Mouse (Mus musculus) adrenal gland, adult 18-20 months (tissue): ENCODE data around the gene Rnf19b. TPM values are rescaled to one million over a fixed set of nuclear protein-coding genes. Genes with fewer than 3 reads are reported as not detected.

Experiments
- DNase-seq, 2 experiments: peaks; one replicate each; pipeline ENCODE4 v3.0.0; 2021 to 2022; ENCODE audit warnings: low spot score in 2 of 2
- total RNA-seq, 2 experiments: library from RNA; stranded (reverse); gene quantifications; 1 replicate in 1 of 2; 2 replicates in 1 of 2; pipeline ENCODE4 v1.2.3; 2021

Gene Rnf19b
- total RNA-seq, 2 experiments from 2014 or later: 28.6 to 41.3 TPM

DNA sequence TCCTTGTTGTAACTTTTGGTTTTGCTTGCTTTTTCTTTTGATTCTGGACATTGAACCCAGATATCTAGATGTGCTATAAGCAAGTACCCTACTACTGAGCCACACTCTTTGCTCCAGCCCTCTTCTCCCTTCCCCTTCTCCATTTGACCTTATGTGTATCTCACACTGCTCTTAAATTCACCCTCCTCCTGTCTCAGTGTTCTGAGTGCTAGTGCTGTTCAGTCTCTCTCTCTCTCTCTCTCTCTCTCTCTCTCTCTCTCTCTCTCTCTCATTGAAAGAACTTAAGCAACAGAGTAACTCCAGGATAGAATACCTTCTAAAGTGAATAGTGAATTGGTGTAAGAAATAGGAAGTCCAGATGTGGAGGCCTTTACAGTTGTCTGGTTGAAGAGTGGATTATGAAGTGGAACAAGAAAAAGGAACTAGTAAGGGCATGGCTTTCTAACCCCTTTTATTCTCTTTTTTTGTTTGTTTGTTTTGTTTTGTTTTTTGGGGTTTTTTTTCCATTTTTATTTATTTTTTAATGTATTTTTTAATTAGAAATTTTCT, 7.7 kb downstream of the Rnf19b start:
- no peak for DNase-seq

DNA sequence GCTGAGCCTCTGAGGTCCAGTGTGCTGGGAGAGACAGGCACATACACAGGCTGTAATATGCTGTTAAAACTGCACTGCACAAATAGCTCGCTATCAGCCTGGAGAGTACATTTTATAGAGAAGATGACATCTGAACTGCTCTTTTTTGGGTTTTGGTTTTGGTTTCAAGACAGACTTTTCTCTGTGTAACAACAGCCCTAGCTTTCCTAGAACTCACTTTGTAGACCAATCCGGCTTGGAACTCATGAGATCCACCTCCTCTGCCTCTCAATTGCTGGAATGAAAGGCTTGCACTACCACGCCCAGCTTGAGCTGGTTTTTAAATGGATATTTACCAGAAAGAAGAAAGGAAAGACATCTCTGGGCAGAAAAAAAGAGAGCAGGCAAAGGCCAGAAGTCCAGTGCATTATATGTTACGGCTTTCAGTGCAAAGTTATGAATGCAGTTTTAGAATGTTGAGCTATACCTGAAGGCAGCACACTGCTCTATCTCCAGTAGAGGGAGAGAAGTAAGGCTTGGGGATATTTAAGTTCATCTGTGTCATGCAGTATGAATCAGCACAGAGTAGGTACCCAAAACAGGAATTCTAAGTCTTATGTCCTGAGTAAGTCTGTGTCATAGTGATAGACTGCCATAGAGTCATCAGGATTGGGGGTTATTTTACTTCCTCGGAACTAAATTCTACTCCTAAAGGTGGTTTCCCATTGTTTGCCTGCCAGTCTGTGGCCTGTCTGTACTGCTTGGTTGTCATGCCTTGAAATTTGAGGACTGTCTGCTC, 9.8 kb downstream of the Rnf19b start:
- no peak for DNase-seq

DNA sequence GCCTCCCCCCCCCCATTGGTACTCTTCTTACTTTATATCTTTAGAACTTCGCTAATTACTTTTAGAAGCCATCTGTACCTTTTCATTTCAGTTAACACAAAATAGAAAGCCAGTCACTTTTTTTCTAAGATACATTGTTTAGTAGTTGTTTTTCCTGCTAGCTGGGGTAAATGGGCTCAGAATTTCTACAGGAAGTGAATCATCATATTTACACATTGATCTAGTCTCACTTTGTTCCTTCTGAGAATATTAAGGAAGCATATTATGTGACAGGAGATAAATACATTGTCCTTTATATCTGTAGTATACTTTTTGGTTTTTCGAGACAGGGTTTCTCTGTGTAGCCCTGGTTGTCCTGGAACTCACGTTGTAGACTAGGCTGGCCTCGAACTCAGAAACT, 10.8 kb downstream of the Rnf19b start:
- no peak for DNase-seq

DNA sequence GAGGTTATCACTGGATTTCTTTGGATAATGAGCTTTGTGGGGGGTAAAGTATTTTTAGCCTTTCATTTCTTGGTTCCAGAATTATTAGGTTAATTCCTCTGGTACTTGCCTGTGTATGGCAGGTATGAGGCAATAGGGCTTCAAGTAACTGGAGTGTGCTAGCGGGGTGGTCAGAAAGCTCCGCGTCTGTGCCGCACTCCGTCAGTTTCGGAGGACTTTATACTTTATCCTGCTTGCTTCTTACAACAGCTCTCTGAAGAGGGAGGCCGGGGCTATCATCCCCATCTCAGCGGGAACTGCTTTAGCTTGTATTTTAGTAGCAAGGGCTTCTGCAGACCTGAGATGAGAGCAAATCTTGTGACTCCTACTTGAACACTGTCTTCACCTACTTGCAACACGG, 21.1 kb downstream of the Rnf19b start:
- no peak for DNase-seq

DNA sequence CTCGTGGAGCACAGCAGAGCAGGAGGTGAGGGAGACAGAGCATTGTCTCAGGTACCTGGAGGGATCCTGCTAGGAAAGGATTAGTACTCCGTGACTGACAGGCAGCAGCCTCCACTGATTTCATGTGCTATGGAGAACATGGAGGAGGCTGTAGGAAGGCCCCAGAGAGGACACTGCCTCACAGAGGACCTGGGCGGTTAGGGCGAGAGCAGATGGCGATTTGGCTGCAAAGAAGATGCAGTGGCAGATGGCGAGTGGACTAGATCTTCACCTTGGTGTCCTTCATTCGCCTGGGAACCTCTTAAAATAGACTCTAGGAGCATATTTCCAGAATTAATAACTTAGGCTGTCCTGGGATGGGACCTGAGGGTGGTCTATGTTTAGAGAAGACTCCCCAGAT, 23.0 kb downstream of the Rnf19b start:
- DNase-seq: no peak

DNA sequence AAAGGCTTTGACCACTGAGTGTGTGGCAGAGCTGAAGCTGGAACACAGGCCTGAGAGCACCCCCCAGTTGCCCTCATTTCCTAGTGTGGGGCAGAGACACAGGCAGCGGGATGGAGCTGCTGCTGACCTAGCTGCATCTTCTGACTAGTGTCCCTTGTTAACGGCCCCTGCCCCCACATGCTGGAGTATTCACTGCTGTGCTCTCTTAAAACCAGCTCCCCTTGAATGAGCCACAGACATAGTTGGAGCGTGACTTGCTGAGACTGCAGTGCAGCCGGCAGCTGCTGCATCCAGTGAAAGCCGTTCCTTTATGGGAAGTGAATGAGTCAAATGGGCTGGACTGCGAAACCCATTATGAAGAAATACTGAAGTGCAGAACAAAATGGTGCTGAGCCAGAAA, 23.4 kb downstream of the Rnf19b start:
- DNase-seq: no peak

DNA sequence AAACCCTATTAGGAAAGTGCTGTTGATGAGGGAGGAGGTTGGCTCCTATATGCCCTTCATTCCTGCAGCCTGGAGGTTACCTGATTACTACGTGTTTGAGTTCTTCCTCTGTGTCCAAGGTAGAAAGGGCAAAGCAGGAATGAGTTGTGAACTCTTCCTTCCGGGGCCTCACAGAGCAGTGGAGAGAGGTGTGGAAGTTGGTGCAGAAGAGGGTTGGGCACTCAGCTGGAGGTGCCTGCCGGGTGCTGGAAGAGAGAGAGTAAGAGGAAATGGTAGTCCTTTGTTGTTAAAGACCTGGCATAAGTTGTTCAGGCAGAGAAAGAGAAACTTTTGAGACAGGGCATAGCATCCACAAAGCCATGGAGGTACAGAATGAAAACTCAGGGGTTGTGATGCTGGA, 23.9 kb downstream of the Rnf19b start:
- DNase-seq: no peak

DNA sequence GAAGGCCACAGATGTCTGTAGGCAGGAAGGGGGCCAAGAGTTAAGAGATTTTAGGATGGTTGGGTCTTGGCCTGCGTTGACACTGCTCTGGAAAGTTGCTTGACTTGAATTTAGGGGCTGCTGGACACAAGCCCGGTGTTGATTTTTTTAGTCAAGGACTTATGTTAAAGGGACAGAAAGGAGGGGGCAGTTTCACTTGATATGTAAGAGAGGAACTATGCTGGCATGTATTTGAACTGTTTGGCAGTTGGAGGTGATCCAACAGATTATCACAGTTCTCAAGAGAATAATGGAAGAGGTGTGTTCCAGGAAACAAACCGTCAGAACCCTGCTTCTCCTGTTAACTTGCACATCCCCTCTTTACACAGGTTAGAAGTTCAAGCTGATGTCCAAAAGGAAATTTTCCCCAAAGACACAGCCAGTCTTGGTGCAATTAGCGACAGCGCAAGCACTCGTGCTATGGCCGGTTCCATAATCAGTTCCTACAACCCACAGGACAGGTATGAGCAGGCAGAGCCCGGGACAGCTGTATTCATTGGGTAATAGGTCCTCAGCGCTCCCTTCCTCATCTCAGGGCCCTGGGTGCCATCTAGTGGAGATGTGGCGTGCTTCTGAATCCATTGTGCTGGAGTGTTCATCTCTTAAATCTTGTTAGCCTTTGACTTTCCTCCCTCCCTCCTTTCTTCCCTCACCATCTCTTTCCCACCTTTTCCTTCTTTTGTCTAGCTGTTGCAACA, 24.5 kb downstream of the Rnf19b start:
- DNase-seq: peak; percentile 50 to 59

DNA sequence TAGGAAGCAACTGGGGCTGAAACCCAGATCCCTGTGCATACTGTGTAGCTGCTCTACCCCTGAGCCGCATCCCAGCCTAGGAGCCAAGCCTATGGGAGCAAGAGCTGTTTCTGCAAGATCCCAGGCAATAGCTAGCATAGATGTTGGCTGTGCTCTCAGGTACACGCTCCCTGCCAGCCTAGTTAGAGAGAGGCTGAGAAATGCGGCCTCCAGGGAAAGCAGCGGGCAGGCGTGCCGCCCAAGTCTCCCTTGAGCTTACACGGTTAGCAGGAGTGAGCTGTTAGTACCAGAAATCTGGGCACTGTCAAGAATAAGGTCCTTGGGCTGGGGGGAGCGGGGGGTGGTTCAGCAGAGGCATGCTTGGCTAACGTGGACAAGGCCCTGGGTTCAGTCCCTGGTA, 26.8 kb downstream of the Rnf19b start:
- no peak for DNase-seq

DNA sequence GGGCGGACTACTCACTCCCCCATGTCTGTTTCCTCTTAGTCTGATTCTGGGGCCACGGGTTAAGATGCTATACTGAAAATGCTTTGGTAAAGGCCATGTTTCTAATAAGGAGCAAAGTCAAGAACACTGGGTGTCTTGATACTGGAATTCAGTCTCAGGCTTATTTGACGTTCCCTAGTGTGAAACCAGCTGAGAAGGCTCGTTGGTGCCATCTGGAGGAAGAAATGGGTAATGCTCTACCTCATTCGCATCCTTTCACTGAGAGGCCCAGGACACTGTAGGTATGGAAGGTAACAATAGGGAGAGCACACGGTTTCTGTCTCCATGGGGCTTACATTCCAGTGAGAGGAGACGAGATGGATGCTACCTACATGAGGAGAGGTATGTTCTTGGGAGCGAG, 28.0 kb downstream of the Rnf19b start:
- peak; percentile 65 to 69 for DNase-seq

DNA sequence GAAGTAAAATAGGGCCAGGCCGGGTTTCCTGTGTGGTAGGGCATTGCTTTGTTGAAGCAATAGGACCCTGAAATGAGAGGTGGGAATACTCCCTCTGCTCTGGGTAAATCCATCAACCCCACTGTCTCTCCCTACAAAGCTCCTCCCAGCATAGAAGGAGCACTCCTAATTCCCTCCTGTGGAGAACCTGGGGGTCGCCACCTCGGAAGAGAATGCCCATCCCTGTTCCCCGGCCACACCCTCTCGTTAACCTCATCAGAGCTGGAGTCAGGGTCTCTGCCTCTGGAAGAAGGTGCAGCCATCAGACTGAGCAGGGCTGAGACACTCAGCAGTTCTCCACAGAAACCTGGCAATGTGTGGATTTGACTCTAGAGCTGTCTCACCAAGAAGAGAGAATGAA, 29.8 kb downstream of the Rnf19b start:
- no peak for DNase-seq

DNA sequence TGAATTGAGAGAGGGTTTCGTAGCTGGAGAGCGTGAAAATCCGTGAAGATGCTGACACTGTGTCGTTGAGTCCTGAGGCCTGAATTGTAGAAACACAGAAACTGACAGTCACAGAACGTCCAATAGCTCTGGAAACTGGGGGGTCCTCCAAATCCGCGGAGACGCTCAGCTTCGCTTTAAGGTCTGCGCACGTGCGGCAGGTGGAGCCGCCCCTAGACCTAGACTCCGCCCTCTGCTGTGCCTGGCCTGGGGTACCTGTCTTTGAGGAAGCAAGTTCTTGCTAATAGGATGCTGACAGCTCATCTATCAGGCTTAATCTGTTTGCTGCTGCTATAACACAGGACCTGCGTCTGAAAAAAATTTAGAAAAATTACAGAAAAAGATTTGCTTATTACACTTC, 37.2 kb downstream of the Rnf19b start:
- no peak for DNase-seq

DNA sequence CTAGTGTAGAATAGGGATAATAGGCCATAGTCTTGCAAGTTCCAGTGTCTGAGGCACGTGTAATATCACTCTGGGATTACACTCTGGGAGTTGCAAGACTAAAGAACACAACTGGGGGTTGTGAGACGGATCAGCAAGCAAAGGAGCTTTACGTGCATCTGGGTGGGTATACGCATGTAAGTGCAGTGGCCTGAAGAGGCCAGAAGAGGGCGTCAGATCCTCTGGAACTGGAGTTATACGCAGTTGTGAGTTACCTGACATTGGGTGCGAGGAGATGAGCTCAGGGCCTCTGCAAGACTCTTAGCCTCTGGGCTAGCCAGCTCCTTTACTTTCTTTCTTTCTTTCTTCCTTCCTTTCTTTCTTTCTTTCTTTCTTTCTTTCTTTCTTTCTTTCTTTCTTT, 38.9 kb downstream of the Rnf19b start:
- DNase-seq: no peak

DNA sequence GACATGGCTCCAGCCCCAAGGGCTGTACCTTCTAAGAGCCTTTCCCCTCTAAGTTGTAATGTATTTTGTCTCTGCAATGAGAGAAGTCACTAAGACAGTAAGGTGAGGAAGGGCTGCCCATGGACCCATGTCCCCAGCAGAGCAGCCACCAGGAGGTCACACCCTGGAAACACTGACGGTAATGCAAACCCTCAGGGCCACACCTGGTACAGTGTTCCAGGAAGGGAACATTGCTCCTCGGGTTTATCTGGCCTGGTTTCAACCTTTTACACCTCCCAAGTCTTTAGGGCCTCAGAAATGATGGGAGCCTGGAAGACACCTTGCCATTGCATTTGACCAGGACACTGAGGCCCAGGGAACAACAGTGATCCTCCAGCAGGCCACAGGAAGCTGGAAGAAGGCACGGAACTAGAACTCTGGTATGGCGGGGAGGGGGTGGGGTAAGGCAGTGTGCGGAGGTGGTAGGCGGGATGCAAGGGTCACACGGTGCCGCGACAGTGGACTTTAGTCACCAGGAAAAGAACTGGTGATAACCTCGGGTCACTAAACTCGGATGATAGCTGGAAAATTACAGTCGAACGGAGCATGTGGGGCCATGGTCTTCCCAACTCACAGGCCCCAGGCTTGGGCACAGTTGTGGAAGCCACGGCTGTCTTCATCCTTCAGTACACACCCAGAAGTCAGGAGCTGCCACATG, 44.2 kb downstream of the Rnf19b start:
- no peak for DNase-seq

DNA sequence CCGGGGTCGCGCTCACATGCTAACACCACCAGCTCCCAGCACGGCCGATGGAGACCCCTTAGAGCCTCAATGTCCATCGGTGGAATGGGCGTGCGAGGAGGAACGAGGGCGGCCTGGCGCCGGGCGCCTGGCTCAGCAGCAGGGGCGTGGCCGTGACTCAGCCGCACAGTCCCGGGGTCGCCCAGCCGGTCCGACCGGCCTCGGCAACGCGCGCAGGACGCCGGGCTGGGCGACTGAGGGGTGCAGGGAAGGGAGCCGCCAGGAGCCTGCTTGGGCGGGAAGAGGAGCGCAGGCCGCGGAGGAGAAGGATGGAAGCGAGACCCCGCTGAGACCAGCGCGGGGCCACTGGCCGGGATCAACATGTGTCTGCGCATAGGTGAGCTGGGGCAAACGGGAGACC, 47.3 kb downstream of the Rnf19b start, which contains the start of gene Tmem54:
Gene Tmem54 (plus strand): TSS at position 193 of the 400 bp plus-strand sequence.
- no peak for DNase-seq

DNA sequence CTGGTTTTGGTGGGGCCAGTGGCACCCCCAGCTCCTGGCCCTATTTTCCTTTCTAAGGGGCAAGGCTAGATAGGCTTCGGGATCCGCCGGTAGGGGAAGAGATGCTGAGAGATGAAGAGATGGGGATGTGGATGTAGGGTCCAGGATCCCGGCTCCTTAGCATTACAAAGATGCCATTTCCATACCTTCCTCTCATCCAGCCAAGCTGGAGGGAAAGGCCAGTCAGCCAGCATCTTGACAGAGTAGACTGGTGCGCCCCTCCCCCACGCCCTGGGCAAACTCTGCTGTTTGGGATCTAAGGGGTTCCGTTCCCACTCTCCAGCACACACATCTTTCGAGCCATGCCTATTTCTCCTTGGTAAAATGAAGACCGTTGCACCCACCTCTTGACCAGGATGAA, 48.0 kb downstream of the Rnf19b start:
- DNase-seq: no peak

DNA sequence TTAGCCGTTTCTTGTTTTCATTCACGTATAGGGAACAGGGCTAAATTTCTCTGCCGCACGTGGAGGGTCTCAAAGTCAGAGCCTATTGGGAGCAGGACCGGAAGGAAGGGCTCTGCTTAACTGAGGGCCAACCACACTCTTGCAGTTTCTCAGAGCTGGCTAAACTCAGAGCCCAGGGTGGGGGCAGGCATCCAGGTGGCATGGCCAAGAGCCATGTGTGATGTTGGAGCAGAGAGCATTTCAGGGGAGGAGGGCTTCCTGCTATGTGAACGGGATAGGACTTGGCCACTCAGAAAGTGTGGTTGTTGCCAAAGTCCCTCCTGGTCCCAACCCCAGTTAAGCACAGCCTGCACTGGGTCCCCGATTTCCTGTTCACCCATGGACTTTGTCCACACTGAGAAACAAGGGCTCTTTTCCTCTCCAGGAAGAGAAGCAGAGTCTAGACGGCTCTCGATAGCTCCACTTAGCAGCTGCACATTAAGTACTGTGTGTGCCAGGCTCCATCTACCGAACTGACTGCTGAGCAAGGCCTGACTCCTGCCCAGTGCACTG, 49.4 kb downstream of the Rnf19b start:
- DNase-seq: no peak

DNA sequence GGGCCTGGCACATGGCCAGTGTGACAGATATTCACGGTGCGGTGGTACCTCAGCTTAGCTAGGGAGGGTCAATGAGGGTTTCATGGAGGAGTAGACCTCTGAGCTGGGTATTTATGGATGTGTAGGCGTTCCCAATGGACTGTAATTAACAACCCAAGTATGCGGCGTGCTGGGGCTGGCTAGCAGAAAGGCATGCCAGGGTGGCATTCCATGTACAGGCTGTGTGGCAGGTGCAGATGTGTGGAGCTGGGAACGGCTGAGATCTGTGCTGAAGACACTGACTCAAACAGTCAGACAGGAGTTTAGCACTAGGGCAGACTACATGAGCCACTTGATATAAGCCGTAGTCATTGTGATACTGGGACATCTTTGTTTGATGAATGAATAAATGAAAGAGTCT, 50.6 kb downstream of the Rnf19b start:
- no peak for DNase-seq

DNA sequence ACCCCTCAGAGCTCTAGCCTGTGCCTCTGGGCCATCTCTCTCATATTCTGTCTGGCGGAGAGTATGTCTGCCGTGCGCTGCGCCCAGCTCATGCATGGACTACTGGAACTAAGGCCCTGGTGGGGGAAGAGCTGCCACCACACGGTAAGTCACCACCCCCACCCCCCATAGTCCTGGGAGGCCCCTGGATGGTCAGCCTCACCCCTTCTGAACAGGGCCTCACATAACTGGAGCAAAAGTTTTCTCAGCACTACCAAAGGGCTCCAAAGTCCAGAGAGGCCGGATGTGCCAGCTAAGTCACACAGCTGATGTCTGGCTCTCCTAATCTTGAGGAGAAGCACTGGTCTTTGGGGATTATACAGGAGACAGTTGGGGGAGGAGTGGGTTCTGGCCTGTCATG, 52.7 kb downstream of the Rnf19b start:
- DNase-seq: no peak

DNA sequence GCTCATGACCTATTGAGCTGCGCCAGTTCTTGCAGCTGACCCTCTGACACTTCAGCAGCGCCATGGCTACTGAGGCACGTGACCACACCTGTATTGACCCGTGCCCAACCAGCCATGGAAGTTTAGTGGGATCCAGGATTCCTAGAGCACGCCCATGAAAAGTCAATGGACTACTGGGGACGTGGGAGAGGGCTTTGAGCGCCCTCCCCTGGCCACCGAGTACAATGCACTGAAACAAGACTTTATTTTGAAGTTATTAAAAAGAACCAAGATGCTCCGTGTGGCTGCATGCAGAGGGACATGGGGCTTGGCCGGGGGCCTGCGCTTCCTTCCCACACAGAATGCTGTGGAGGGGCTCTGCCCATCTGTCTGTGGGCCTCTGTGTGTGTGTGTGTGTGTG, 53.3 kb downstream of the Rnf19b start:
- no peak for DNase-seq

DNA sequence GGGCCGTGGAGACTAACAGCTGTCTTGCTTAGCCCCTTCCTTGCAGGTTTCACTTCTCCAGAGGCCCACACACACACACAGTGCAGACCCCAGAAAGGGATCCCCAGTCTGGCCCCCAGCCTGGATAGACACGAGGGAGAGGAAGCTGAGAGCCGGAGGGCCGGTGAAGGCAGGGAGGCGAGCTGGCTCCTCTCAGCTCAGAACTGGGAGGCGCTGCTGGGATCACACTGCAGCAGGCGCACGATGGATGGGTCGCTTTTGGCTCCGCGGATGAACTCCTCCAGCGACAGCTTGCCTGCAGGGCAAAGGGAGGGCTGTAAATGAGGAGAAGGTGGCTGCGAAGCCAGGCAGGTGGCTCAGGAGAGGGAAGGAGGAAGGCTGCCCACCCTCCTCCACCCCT, 54.2 kb downstream of the Rnf19b start:
- no peak for DNase-seq
